Mouse (Mus musculus): ENCODE results near the gene Heyl.
"Not testable (repeated sequence)": the region's sequence is repeated elsewhere in the genome, so short reads cannot be mapped to it uniquely, and the experiment has no call there.

Gene Heyl

GRCm38 (mm10) chr4:123284731-123285624 is 51.6 kb downstream of the Heyl start:
- DNase-seq (ENCODE audit: low read depth, low spot score), result no peak

GRCm38 (mm10) chr4:123286790-123287189 is 53.4 kb downstream of the Heyl start:
- DNase-seq (ENCODE audit: low read depth, low spot score), result no peak

GRCm38 (mm10) chr4:123289038-123289437 is 55.7 kb downstream of the Heyl start:
- DNase-seq (ENCODE audit: low read depth, low spot score), result no peak

- no peak for DNase-seq (ENCODE audit: low read depth, low spot score)
Observed at GRCm38 (mm10) chr4:123292390-123292789, 59.0 kb downstream of the Heyl start.

- no peak for DNase-seq (ENCODE audit: low read depth, low spot score)
Observed at GRCm38 (mm10) chr4:123292989-123293388, 59.6 kb downstream of the Heyl start.

- DNase-seq (ENCODE audit: low read depth, low spot score), result no peak
Observed at GRCm38 (mm10) chr4:123293661-123294443, 60.5 kb downstream of the Heyl start.

- not testable (repeated sequence) for DNase-seq (ENCODE audit: low read depth, low spot score)
Observed at GRCm38 (mm10) chr4:123295026-123295425, 61.7 kb downstream of the Heyl start.

- no peak for DNase-seq (ENCODE audit: low read depth, low spot score)
Observed at GRCm38 (mm10) chr4:123295516-123296147, 62.3 kb downstream of the Heyl start.

- no peak for DNase-seq (ENCODE audit: low read depth, low spot score)
Observed at GRCm38 (mm10) chr4:123296148-123296534, 62.8 kb downstream of the Heyl start.

- no peak for DNase-seq (ENCODE audit: low read depth, low spot score)
Observed at GRCm38 (mm10) chr4:123297195-123297960, 64.0 kb downstream of the Heyl start.

GRCm38 (mm10) chr4:123298226-123298625 is 64.9 kb downstream of the Heyl start:
- no peak for DNase-seq (ENCODE audit: low read depth, low spot score)

GRCm38 (mm10) chr4:123298980-123299670 is 65.8 kb downstream of the Heyl start:
- no peak for DNase-seq (ENCODE audit: low read depth, low spot score)
